Mouse (Mus musculus): ENCODE measurements at regions not wholly inside any gene's neighbourhood (a gene's known extent, or its start where the extent isn't known, plus 50 kb on each side); places are given as distances from the start of the nearest gene placed in this dataset.

DNA sequence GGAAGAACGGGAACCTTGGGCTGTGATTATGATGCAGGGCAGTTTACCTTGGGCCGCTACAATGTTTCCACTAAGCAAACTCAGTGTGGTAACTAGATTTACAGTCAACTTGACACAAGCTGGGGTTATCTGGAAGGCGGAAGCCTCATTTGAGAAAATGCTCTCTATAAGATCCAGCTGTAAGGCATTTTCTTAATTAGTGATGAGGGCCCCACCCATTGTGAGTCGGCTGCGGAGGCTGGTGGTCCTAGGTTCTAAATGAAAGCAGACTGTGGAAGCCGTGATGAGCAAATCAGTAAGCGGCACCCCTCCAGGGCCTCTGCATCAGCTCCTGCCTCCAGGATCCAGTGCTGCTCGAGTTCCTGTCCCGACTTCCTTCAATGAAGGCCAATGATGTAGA lies 183.4 kb downstream of the Ly86 start:
- ATAC-seq (replicated peaks; ENCODE audit: poor library complexity) = no peak

DNA sequence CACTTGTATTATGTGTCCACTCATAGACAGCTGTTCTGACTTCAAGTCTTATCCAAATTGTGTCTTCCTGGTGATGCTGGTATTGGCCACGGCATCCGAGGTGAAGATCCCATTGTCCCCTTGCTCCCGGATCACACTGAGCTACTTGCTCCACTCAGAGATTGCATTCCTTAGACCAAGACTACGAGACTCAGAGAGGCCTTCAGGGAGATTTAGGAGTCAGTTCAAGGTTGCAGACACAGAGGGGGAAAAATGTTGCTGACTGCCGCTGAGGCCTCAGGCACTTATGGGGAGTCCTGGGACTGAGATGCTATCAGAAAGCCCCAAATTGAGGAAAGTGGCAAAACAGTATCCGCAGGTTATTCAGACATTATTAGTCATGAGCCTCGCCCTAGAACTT lies 183.9 kb downstream of the Ly86 start:
- no peak for ATAC-seq (replicated peaks; ENCODE audit: poor library complexity)

DNA sequence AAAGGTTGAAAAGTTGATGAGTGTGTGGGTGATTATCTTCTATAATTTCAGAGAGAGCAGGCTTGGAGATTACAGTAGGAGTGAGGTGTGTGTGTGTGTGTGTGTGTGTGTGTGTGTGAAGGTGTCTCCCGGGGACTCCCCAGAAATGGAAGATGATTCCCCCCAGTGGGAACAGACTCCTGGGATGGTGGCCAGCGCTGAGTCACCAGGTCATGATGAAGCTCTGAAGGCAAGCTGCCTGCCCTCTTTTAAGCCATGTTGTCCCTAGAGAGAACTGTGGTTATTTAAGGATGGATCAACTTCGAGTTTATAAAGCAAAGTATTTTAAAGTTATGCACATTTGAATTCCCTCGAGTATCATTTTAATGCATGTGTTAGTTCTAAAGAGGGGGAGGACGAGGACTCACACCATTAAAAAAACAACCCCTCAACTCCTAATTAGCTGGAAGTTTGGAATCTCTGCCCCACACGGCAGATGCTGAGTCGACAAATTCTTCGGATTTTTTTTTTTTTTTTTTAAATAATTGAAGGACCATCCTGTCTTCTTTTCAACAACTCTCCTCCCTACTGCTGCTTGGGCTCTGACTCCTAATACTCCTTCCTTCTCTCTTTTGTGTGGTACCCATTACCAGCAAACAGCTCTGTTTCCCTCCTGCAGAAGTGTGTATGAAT lies 186.6 kb downstream of the Ly86 start:
- no peak for ATAC-seq (replicated peaks; ENCODE audit: poor library complexity)

DNA sequence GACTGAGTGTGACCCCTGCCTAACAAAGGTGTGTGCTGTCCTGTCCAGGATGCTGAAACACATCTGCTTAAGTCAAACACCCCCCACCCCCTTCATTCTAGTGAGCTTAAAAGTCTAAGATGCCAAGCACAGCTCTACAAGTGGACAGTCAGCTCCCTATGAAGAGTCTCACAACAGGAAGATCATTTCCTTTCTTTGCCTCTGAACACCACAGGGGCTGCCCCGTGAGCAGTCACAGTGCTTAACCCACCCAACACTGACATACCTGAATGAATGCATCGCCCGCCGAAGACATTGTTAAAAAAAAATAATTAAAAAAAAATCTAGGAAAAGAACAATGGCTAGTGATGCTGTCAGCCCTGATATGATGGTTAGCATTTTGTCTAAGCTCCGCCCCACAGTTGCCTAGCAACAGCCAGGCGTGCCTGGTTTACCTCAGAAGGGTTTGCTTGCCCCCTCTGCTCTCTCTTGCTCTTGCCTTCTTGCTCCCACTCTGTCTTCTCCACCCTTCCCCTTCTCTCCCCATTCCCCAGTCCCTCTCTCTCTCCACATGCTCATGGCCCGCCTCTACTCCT lies 187.7 kb downstream of the Ly86 start:
- no peak for ATAC-seq (replicated peaks; ENCODE audit: poor library complexity)

DNA sequence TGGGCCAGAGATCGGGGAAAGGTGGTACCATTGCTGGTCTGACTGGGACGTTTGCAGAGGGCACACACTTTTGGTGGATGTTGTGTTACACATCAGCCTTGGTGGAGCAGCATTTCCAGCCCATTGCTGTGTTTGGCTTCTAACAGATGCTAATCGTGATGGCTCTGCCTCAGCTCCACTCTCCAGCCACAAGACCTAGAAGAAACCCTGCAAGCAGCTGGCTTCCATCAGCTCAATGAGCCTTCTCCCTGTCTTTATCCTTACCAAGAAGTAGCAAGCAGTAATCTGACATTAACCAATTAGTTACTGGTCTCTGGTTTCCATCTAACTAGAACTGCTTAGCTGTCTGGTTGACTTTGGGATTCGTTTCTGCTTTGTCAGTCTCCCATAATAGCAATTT lies 188.8 kb downstream of the Ly86 start:
- no peak for ATAC-seq (replicated peaks; ENCODE audit: poor library complexity)

DNA sequence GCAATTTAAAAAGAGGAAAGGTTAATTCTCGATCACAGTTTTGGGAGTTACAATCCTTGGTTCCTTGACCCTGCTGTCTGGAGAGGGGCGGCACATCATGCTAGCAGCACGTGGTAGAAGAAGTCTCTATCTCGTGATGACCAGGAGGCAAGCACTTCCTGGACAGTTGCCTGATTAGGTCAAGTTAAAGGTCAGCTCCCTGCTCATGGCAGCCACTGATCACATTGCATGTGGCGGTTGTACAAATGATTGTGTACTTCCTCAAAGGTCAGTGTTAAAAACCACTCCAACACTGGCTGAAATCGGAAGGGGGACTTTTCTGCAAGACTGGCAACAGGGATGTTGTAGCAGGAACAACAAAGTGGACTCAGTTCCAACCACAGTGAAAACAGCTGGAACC lies 192.3 kb downstream of the Ly86 start:
- no peak for ATAC-seq (replicated peaks; ENCODE audit: poor library complexity)

DNA sequence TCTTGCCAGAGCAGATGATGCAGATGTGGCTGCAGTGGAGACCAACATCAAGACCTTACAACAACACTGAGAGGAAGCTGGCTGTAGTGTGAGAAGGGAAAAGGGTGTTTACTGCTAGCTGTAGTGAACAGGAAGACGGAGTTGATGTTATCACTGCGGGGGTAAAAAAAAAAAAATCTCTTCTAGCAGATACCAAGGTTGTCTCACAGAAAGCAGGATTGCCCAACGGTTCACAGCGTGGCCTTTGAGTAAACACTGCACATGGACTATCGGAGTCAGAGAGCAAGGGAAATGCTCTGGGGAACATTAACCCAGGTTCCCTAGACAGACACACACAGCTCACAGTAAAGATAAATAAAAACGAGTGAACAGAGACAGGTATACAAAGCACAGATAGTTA lies 192.8 kb downstream of the Ly86 start:
- peak; percentile 12 for ATAC-seq (replicated peaks; ENCODE audit: poor library complexity)

DNA sequence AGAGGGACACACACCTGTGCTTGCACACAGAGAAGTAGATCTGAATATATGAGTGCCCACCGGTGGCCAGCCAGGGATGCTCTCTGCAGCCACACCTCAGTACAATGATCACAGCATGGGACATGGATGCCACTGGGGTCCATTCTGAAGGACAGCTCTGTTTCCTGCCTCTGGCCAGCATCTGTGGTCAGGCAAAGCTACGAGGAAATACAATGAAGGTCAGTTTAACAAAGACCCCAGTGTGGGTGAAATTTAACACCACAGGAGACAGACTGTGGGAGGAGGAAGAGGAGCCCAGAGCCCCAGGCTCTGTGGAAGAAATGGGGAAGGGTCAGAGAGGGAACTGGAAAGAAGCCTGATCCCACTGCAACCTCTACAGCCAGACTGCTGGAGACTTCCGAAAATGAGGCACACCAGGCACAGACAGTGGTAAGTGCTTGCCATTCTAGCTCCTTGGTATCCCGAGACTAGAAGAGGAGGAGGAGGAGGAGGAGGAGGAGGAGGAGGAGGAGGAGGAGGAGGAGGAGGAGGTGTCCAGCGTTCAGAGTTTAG lies 196.0 kb downstream of the Ly86 start:
- ATAC-seq (replicated peaks; ENCODE audit: poor library complexity) = no peak

DNA sequence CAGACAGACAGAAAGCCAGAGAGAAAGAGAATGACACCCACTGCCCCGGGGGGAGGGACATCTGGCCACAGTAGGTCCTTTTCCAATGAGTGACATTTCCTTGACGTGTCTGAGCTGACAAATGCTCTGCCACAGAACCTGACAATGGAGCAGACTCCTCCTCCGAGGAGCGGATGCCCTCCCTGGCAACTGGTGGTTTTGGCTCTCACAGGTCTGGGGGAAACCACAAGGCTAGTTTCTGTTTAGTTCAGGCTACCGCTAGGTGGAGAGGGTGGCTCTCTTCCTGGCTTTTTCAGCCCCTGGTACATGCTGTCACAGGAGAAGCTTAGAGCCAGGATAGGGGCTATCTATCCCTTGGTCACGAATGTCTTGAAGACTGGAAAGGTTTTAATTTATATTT lies 196.7 kb downstream of the Ly86 start:
- peak; percentile 91 for ATAC-seq (replicated peaks; ENCODE audit: poor library complexity)

DNA sequence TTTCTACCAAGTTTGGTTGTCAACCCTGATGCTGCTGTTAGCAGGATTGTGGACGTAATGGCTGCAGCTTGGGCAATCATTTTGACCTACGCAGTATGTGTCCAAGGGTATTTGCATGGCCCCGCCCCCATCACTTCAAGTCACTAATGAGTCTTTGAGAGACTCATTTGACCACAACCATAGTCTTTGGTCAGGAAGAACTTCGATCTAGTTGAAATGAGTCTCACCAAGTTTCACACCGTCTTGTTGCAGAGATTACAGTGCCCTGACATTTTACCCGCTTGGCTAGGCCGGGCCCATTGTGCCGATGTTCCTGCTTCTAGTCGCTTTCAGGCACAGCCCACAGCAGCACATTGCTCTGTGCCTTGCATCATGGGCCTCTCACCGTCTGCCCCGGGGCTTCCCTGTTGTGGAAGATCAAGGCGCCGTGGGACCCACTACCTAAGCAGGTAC lies 197.8 kb downstream of the Ly86 start:
- ATAC-seq (replicated peaks; ENCODE audit: poor library complexity) = no peak

DNA sequence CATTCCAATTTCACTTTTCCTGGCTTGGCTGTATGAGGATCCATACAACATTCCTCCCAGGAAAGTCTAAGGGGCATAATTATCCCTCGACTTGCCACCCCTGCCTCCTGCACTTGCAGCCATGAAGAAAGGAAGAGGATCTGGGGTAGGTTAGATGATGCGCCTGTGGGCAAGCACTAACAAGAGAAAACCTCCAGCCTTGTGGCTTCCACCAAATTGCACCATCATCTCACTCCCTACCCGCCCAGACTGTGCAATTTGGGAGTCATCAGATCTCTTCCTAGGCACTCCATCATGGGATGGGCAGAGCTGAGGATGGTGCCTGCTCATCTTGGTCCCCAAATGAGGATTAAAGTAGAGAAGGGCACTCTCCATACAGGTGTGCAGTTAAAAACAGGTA lies 198.8 kb downstream of the Ly86 start:
- 0 out of 2 replicates have a peak, but pooled peaks have one; percentile 23 for ATAC-seq (replicated peaks; ENCODE audit: poor library complexity)

DNA sequence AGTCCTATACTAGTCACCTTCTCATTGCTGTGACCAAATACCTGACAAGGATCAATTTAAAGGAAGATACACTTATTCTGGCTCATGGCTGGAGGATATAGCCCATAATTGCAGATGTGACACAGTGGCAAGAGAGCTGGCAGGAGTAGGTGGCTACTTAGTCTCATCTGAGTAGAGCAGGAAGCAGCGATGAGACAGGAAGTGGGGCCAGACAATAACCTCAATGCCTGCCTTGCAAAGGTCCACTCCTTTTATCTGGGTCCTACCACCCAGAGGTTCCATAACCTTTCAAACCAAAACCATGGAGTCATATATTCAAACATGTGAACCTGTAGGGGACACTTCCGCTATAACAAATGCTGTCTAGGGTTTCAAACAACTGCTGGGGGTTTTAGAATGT lies 199.7 kb downstream of the Ly86 start:
- no peak for ATAC-seq (replicated peaks; ENCODE audit: poor library complexity)

DNA sequence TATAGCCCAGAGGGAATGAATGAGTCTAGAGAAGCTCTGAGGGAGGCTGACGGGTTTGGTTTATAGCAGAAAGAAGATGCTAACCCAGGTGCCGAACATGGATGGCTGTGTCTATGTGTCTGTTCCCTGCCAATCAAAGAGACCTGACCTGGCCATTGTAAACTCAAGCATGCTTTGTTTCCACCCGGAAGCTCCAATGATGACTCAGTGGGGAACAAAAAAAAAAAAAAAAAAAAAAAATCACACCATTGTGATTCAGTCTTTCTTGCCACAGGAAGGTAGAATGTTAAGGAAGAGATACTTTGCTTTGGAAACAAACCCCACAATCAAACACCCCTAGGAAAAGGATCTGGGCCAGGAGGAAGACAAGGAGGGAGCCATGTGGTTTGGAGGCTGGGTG lies 201.5 kb downstream of the Ly86 start:
- no peak for ATAC-seq (replicated peaks; ENCODE audit: poor library complexity)

DNA sequence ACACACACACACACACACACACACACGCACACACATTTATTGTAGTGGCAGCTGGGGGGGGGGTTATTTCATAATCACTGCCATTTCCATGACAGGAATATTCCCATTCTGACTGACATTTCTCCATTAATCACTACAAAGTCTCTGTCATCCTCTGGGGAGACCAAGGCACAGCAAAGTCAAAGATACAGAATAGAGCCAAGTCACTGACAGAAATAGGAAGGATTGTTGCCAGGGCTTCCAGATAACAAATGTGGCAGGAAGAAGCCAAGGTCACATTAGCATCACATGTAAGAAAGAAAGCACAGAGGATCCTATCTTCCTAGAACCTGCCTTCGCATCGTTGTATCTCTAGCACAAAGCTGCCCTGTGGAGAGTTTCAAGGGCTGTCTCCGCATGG lies 205.6 kb downstream of the Ly86 start:
- no peak for ATAC-seq (replicated peaks; ENCODE audit: poor library complexity)

DNA sequence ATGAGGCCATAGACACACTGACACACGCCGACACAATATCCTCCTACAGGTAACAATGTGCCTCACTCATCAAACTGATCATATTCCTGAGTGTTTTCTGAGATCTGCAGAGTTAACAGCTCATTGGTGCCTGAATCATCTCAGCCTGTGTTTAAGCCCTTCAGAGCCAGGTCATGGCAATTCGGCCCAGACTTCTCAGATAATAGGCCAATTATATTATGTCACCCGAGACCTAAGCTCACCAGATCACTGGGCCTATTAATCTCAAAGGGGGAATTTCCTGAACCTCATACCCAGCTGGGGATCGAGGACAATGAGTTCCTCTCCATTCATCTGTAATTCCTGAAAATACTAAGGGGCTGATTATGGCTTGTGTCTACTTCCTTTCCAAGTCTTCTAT lies 208.4 kb downstream of the Ly86 start:
- no peak for ATAC-seq (replicated peaks; ENCODE audit: poor library complexity)

DNA sequence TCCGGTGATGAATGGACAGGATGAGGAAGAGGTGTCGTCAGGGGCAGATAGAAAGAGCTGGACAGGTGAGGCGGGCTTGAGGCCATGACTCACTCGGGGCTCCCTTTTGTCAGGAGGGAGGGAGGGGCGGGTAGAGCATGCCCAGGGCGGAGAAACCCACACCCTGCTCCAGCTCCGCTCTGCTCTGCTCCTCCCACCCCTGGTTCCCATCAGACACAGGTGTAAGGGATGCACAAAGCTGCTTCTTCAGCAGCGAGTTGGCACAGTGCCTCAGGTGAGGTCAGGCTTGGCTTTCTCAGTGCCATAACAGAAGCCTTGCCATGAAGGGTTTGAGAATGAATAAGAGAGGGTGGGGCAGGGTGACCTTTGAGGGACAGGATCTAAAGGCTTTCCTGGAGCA lies 212.2 kb downstream of the Ly86 start:
- ATAC-seq (replicated peaks; ENCODE audit: poor library complexity) = no peak

DNA sequence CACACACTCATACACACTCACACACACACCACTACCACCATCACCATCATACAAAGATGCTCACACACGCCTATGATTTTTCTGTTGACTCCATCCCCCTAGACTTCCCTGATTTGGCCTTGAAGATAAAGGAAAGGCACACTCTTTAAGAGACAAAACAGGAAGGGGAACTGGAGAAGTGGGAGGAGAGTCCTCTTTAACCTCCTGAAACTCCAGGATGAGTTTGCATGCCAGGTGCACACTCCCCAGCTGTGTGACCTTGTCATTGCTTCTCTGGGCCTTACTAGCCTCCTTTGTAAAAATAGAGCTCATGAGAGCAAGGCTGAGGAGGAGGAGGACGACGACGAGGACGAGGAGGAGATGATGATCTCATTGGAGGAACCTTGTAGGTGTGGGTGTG lies 212.8 kb downstream of the Ly86 start:
- peak; percentile 29; the same call in 1 of the 2 replicates for ATAC-seq (replicated peaks; ENCODE audit: poor library complexity)

DNA sequence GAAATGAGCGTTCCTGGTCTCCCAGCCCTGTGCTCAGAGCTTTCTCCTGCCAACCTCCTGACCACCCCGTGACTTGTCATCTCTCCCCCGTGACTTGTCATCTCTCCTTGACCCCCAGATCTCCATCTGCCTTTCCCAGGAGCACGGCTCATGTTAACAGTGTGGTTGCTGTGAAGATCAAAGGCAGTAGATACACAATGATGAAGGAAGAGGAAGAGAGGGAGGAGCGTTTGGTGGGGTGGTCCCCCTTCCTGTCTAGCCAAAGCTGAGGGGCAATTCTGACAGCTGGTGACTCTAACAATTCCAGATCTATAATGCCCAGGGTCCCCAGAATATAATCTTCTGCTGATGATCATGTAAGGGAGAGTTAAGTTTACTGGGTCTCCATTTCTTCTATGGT lies 214.0 kb downstream of the Ly86 start:
- ATAC-seq (replicated peaks; ENCODE audit: poor library complexity) = no peak

DNA sequence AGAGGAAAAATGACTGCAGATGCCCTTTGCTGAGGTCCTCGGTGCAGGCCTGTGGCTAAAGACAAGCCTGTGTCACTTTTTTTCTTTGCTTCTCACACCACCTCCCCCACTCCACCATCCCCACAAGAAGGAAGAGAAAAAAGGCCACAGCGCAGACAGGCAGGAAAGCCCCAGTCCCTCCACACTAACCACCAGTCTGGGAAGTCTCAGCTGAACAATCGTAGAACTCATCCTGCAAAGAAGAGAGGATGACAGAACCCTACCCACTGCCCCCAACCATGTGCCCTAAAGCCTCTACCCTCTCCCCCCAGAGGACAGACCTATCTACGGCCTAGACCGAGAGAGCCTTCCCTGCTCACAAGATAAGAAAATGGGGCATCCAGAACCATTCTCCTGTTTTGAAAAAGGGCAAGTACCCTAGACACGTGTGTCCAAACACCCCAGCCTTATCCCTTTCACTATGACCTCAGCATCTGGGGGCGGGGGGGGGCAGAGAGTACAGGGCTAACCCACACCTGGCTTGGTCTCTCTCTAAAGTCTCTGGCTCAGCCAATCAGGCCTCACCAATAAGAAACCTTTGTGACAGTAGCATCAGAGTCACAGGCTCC lies 214.8 kb downstream of the Ly86 start:
- ATAC-seq (replicated peaks; ENCODE audit: poor library complexity) = no peak

DNA sequence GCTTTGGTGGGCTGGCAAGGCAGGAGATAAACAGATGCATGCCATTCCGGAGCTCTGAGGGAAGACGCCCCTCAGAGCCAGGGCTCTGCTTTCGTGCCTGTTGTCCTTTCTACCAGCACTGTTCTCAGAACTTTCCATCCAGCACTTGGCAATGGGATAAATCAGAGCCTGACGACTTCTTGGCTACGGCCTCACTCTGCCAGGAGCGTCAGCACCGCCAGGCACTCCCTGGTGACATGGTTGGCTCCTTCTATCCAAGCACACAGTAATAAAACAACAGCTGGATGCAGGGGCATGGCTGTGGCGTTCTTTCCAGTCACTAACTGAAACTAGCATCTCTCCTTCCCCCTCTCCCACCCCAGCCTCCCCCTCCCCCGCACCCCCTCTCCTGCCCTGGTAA lies 215.4 kb downstream of the Ly86 start:
- no peak for ATAC-seq (replicated peaks; ENCODE audit: poor library complexity)

DNA sequence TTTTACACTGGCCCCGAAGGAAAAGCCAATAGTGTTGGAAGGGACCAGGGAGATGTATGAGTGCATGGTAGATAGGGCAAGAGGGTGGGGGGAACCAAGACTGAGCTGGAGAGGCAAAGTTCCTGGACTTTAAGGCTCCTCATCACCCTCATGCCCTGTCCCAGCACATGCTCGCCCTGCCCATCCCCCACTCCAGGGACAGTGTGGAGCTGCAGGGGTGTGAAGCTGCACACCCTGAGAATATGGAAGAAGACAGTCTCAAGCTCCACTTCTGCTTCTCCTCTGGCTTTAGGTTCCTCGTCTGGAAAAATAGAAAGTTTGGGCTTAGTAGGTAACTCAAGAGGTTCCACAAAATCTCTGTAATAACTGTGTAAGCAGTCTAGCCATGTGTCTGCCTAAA lies 215.8 kb downstream of the Ly86 start:
- no peak for ATAC-seq (replicated peaks; ENCODE audit: poor library complexity)

DNA sequence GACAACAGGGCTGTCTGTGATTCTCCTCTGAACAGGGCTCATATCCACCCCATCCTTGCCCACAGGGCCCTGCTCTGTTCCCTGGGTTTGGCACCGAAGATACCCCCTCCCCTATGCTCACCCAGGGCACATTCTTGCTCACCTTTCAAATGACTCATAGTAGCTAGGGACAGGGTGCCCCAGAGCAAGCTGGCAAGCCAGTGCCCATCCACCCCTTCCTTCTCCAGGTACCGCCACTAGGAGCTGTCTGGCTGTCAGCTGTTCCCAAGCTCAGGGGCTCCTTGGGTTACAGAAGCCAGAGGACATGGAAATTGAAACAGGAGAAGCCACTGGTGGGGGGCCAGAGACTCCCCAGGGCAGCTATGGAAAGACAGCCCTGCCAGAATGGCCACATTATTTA lies 216.4 kb downstream of the Ly86 start:
- ATAC-seq (replicated peaks; ENCODE audit: poor library complexity) = no peak
